Mouse (Mus musculus) kidney, postnatal 14 days (tissue): ENCODE data around the gene Pafah1b1.

Experiments used
- DNase-seq: peaks from one replicate; pipeline ENCODE4 v3.0.0; 2022; ENCODE audit warnings: mixed read lengths

Gene Pafah1b1

GRCm38 (mm10) chr11:74655941-74656340, 68.5 kb downstream of the Pafah1b1 start:
- no peak for DNase-seq

GRCm38 (mm10) chr11:74653385-74653784, 71.1 kb downstream of the Pafah1b1 start:
- peak; percentile 44 for DNase-seq

DNA sequence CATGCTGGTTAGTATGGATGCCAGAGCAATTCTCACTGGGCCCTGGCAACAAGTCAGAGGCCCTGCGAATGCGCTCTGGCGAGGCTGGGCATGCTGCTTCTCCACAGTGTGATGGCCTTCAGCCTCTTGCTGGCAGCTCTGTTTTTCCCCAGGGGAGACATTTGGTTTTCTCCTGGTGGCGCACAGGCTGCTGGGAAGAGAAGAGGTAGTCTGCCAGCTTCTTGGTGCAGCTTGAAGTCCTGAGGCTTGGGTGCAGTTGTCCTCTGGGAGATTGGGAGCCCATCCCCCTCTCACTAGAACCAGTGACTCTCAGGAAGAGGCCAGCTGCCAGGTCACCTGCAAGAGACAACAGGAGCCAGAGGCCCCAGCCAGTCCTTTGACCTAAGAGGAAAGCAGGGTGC, 71.7 kb downstream of the Pafah1b1 start:
- peak; percentile 65 for DNase-seq

- DNase-seq = no peak
These were observed 73.8 kb downstream of the Pafah1b1 start for GRCm38 (mm10) chr11:74650576-74651100.

DNA sequence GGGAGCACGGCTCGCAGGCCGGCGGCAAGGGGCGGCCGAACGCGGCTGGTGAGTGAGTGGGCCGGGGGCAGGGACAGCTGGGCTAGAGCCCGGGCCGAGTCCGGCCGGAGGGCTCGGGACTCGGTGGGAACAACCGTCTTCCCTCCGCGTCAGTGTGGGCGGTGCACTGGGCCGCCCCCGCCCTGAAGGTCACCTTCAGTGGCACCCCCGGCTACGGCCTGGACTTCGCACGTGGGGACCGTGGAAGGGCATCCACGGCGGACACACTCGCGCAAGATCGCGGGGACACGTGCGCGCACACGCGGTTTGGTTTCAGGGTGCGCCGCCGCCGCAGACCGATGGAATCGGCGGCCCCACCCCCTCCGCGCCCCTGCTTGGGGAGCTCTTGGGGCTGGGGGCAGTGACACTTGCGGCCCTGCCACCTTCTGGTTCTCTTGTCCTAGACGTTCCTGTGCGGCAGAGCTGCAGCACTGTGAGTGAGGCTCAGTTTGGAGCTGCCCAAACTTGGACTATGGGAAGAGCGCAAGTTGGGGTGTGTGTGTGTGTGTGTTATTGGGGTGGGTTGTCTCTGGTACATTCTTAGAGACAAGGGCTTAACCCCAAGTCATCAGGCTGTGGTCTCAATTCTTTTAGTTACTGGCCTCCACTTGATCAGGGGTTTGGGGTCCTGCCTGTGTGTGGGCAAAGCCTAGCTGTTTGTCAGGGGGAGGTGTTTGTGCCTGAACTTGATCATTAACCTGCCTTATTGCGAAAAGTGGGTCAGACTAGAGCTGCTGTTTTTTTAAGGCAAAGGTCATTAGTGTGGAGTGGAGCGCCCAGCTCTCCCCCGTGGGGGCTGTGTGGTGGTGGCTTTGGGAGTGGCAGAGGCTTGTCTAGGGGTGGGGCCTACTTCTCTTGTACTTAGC, 74.6 kb downstream of the Pafah1b1 start:
- DNase-seq = peak; percentile 87

DNA sequence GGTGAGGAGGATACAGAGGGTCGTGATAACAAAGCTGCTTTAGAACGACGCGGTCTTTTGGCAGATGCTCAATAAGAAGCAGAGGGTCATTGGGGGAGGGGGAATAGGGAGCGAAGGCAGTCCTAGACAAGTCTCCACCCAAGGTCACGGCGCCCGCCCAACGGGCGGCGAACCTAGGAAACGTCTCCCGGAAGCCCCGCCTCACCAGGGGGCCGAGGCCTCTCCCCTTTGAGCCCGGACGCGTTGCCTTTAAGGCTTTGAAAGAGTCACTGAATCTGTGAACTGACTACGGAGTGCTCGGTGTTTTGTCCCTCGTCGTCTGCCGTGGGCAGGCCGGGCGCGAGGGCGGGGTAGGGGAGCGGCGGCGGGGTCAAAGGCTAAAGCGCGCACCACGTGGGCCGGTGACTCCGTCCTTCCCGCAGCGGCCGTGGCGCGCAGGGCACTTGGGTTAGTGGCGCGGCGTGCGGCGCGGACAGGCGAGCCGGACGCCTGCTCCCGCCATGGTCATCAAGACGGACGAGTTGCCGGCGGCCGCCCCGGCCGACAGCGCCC, 75.3 kb downstream of the Pafah1b1 start, which contains the start of gene Cluh:
Gene Cluh (plus strand): TSS at position 401 of the 552 bp plus-strand sequence.
- peak; percentile 98 for DNase-seq

DNA sequence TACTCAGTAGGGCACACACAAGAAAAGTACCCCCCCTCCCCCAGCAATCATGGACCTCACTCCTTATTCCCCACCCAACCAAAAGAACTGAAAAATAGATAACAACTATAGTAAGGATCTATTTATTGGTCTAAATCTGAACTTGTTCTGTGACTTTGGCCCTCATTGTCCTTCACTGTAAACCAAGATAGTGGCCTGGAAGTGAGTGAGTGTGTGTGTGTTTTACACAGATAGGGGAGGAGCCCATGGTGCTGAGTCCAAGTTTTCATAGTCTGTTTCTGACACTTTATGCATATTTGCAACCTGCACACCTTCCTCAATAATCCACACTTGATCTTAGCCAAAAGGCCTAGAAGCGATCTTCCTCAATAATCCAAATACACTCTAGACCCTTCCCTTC, 75.8 kb downstream of the Pafah1b1 start:
- no peak for DNase-seq

DNA sequence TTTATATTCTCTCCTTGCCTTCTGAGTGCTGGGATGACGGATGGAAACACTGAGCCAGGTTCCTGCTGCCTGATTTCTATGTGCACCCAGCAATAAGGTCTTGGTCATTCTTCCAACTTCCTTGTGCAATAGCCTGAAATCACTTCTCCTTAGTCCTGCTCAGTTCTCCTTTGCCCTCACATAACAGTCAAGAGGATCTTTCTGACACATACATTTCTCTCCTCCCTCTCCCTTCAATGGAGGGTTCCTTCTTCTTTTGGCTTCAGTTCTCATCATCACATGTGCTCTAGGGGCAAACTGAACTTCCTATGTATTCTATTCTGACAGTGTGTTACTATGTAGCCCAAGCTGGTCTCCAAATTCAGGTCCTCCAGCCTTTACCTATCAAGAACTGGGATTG, 76.5 kb downstream of the Pafah1b1 start:
- DNase-seq = no peak

- no peak for DNase-seq
These were observed 84.8 kb downstream of the Pafah1b1 start for GRCm38 (mm10) chr11:74639628-74640027.

DNA sequence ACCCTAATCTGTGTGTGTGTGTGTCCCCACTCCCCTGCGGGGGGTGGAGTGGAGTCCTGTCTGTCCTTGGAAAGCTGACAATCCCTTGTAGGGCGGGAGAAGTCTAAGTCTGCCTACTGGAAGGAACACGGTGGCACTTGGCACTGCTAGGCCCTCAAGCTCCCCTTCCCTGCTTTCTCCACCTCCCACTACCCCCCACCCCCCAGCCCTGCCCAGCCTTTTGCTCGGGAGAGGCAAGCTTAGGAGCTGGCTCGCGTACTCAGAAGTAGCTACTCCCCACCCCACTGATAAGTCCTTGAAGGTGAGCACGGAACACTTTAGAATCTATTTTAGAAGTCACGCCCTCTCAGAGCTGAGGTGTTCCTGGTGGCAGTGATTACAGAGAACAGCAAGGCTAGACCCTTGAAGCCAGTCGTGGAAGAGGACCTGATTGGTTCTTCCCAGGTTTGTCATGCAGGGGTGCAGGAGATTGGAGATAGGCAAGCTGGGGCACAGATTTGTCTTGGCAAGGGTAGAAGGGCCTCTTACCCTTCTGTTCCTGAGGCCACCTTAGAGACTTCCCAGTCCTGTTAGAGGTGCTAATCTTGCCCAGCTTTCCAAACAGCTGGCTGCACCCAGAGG, 85.6 kb downstream of the Pafah1b1 start:
- no peak for DNase-seq

- DNase-seq = peak; percentile 90
These were observed 86.3 kb downstream of the Pafah1b1 start for GRCm38 (mm10) chr11:74637971-74638790.

- no peak for DNase-seq
These were observed 87.0 kb downstream of the Pafah1b1 start for GRCm38 (mm10) chr11:74637486-74637885.

DNA sequence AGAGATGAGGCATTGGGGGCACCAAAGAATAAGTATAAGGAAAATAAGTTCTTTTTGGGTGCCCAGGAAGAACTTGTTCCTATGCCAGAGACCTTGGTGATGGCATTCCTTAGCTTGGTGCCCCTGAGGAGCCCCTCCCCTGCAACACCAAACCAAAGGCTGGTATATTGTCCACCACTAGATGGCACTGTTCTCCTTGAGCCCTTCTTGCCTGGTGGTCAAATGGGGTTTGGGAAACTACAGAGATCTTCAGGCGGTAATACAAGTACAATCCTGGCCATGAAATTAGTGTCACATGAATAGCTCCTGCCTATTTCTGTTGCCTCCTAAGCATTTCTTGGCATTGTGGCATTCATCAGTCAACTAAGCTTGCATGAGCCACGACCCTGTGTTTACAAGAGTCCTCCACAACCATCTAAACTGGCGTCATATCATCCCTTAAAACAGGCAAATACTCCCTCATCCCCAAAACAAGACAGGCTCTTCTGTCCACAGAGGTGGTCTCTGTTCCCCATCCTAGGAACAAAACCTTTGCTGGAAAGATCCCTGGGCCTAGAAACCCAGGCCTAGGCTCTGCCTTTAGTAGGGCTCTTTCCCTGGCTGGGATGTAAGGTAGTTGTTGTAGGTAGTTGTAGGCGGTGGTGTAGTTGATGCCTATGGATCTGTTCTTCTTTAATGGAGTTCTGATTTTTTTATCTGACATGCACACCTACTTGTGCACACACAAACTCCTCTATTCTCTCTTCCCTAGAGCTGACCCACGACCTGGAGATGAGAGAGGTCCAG, 89.8 kb downstream of the Pafah1b1 start:
- DNase-seq = peak; percentile 81

GRCm38 (mm10) chr11:74631880-74632789, 92.3 kb downstream of the Pafah1b1 start:
- no peak for DNase-seq

DNA sequence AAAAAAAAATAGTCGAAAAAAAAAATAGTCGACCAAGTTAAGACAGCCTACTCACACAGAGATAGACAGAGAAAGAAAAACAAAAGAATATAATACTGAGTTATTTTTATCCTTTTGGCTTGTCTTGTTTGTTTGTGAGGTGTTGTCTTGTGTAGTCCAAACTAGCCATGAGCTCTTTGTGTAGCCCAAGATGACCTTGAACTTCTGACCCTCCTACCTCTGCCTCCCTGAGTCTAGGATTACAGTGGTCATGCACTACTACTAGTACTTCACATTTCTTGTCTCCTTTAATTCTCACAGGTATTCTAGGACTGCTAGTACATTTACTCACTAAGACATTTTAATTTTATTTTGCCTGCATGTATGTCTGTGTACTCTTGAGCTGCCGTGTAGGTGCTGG, 97.0 kb downstream of the Pafah1b1 start:
- DNase-seq = no peak

DNA sequence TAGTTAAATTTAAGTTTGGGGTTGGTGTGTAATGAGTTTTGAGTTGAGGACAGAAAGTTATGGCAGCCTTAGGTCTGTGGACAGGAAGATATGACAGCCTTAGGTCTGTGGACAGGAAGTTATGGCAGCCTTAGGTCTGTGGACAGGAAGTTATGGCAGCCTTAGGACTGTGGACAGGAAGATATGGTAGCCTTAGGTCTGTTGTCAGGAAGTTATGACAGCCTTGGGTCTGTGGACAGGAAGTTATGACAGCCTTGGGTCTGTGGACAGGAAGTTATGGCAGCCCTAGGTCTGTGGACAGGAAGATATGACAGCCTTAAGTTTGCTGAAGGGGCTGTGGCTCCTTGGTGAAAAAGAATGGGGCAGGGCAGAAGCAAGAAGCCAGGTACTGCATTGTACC, 99.1 kb downstream of the Pafah1b1 start:
- no peak for DNase-seq
